Mouse (Mus musculus) embryonic facial prominence, embryonic 10.5 days (tissue): ENCODE data around the gene Pax3. TPM values are rescaled to one million over a fixed set of nuclear protein-coding genes. Genes with fewer than 3 reads are reported as not detected.

Experiments
- DNase-seq: peaks from one replicate; pipeline ENCODE4 v3.0.0-alpha.2; 2017; ENCODE audit warnings: low spot score
- H3K27ac ChIP-seq: fragments of 300-500 bp; sonication (generic); replicated peaks from 2 replicates; pipeline ENCODE4 v1.5.1; 2016; ENCODE audit warnings: mild to moderate bottlenecking
- H3K27me3 ChIP-seq: fragments of 300-500 bp; sonication (generic); replicated peaks from 2 replicates; pipeline ENCODE4 v1.6.1; 2016; ENCODE audit warnings: low read depth, mild to moderate bottlenecking; ENCODE audit not compliant: poor library complexity, severe bottlenecking
- H3K36me3 ChIP-seq: fragments of 300-500 bp; sonication (generic); replicated peaks from 2 replicates; pipeline ENCODE4 v1.6.1; 2016; ENCODE audit warnings: mild to moderate bottlenecking, moderate library complexity
- H3K4me1 ChIP-seq: fragments of 300-500 bp; sonication (generic); 2 replicates; pipeline ENCODE4 v1.6.1; 2016
- H3K4me3 ChIP-seq: fragments of 300-500 bp; sonication (generic); 2 replicates; pipeline ENCODE4 v1.5.1; 2016; ENCODE audit warnings: mild to moderate bottlenecking, moderate library complexity
- H3K9me3 ChIP-seq: fragments of 300-500 bp; sonication (generic); 2 replicates; pipeline ENCODE4 v1.6.1; 2016; ENCODE audit warnings: mild to moderate bottlenecking
- WGBS: fragments of 180-500 bp; shearing (Covaris S2); methylation state at CpG from one replicate; pipeline ENCODE4 v1.1.7; 2016; 5-methylcytosine and 5-hydroxymethylcytosine counted together
- polyA plus RNA-seq: library from polyadenylated mRNA; unstranded; fragments of >200 nt; fragmentation: Nextera tagmentation; extraction: Ambion mirVana; gene quantifications from 2 replicates; pipeline ENCODE4 v1.2.1, GENCODE M21; 2016

The Pax3 gene
- polyA plus RNA-seq, 1 experiment from 2014 or later = 17.7 TPM

DNA sequence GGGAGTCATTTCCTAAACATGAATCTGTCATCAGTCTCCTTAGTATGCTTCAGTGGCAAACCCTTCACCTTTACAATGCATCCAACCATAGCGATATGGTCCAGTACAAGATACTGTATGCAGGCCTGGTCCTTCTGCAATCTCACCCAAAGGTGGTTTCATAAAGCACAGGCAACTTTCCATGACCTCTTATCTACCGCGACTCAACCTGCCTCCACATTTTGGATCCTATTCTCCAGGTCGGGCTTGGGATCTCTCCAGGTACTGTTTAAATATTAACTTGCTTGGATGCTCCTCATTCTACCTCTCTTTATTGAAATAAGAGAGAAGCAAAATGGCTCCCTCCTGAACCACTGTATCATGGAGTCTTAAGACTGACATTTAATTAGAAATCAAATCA is 103.3 kb downstream of the Pax3 start:
- 94% methylated on average over 4 of the region's 4 CpGs for WGBS
- Histone ChIP-seq H3K4me1 (0 out of 2 replicates have a peak, but pooled peaks cover 4% of the 10 kb centered on the region), H3K4me3 (no peak overlapping the region), H3K9me3 (no peaks in the 10 kb centered on the region), H3K27ac (no peak overlapping the region), H3K36me3 (no peaks in the 10 kb centered on the region), H3K27me3 (no peaks in the 10 kb centered on the region; the same call in 1 of the 2 replicates)
- DNase-seq = no peak

DNA sequence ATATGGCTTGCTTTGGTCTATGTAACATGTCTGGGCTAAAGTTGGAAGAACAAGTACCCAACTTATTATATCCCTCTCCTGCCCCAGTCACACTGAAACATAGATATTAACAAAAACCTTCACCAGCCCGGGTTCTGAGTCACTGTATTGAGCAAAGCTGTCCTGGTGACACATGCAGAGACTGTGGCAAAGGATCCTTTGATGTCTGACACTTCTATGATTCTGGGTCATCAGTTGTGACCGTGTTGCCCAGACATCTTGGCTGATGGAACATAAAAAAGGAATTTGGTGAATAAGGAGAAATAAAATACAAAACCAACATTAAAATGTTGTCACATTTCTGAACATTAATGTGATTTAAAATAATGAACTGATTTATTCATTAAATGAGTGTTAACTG is 108.3 kb downstream of the Pax3 start:
- 77% methylated on average over 2 of the region's 2 CpGs for whole genome bisulfite sequencing

DNA sequence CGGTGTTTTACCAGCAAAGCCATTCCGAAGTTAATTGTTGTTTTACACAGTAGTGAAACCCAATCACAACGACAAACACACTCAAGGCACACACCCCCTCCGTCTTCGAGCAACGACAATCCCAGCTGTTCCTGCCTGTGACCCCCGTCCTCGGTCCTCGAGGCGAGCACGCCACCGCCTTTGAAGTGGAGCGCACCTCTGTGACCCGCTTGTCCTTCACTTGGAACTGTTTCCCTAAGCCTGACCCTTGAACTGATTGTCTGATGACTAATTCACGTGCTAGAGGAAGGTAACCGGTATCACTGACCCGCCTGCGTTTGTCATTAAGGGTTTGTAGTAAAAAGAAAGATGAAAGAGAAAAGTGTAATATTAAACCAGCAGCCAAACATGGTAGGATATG is 115.2 kb downstream of the Pax3 start:
- Histone ChIP-seq H3K36me3 (no peaks in the 10 kb centered on the region), H3K27me3 (no peaks in the 10 kb centered on the region), H3K27ac (no peak overlapping the region), H3K9me3 (no peaks in the 10 kb centered on the region), H3K4me1 (peaks cover 24% of the 10 kb centered on the region), H3K4me3 (peak overlapping the region; percentile 16; the same call in 1 of the 2 replicates)
- DNase-seq = peak; percentile 50
- WGBS = 18% methylated on average over 18 of the region's 18 CpGs

More for the DNA sequence above, 108.3 kb downstream of the Pax3 start:
- H3K9me3 ChIP-seq = no peaks in the 10 kb centered on the region
- H3K27me3 ChIP-seq = no peaks in the 10 kb centered on the region
- H3K4me1 ChIP-seq = 0 out of 2 replicates have a peak, but pooled peaks cover 5% of the 10 kb centered on the region
- H3K27ac ChIP-seq = no peak overlapping the region
- DNase-seq = no peak
- no peaks in the 10 kb centered on the region for H3K36me3 ChIP-seq
- H3K4me3 ChIP-seq = no peak overlapping the region

GRCm38 (mm10) chr1:78060850-78061249 is 136.1 kb downstream of the Pax3 start:
- no peak overlapping the region for H3K27ac ChIP-seq
- H3K27me3 ChIP-seq = no peaks in the 10 kb centered on the region
- peaks cover 21% of the 10 kb centered on the region for H3K4me1 ChIP-seq
- no peak overlapping the region for H3K4me3 ChIP-seq
- WGBS = 40% methylated on average over 5 of the region's 5 CpGs
- no peaks in the 10 kb centered on the region for H3K36me3 ChIP-seq
- peak; percentile 27 for DNase-seq
- no peaks in the 10 kb centered on the region for H3K9me3 ChIP-seq

DNA sequence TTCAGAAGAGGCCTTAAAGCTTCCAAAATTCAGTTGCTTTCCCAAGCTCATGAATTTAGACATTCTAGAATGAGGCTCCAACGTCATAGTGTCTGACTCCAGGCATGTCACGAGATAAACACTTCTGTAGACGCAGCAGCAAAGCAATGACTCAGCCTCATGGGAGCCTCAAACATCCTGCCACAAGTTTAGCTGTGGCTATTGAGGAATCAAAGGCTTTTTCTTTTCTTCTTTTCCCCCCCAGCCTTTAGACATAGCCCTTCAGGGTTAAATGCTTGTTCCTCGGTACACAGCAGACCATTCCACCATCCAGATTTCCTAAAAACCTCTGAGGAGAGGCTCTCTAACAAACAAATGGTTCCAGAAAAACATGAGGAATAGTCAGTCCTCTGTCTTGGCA is 139.0 kb downstream of the Pax3 start:
- Histone ChIP-seq H3K27me3 (no peaks in the 10 kb centered on the region), H3K4me3 (no peak overlapping the region), H3K27ac (no peak overlapping the region), H3K36me3 (no peaks in the 10 kb centered on the region), H3K9me3 (no peaks in the 10 kb centered on the region), H3K4me1 (peaks cover 21% of the 10 kb centered on the region)
- WGBS = 56% methylated on average over 4 of the region's 4 CpGs
- no peak for DNase-seq

DNA sequence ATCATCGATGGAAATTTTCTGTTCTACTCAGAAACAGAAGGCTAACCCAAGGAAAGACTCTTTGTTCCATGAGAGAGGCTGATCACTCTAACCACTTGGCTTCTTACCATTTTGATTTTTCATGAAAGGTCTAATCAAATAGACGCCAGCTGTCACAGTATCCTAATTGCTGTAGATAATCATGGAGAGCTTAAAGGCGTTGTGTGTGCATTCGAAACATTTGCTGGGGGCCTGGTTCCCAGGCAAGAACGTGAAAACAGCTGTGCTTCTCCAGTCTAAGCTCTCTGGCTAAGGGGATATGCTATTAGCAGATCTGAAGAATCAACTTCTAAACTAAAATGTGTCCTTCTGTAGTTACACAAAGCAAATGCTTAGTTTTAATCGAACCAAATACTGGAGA is 143.3 kb downstream of the Pax3 start:
- 76% methylated on average over 6 of the region's 6 CpGs for WGBS
- H3K9me3 ChIP-seq = no peaks in the 10 kb centered on the region
- no peak overlapping the region for H3K27ac ChIP-seq
- no peak overlapping the region for H3K4me3 ChIP-seq
- no peak for DNase-seq
- no peaks in the 10 kb centered on the region for H3K27me3 ChIP-seq
- H3K4me1 ChIP-seq = peaks cover 14% of the 10 kb centered on the region
- H3K36me3 ChIP-seq = no peaks in the 10 kb centered on the region

Other genes starting within 250 kb of the Pax3 start
- 5.6 and 9.0 TPM in 2 replicates for gene Sgpp2, start 113.2 kb upstream of the Pax3 start, polyA plus RNA-seq